Mouse (Mus musculus) midbrain, embryonic 12.5 days (tissue): ENCODE measurements around the gene Eif2d. TPM values are rescaled to one million over a fixed set of nuclear protein-coding genes. Genes with fewer than 3 reads are reported as not detected.
A peak's percentile ranks its signal among the peaks of the same experiment; 100 is the strongest.

Source experiments
- ATAC-seq: fragments of 200-750 bp; cut with Nextera tagmentation; 2 replicates; pipeline ENCODE4 v1.8.0; 2017; ENCODE audit warnings: low read depth, moderate TSS enrichment, moderate library complexity; ENCODE audit not compliant: low FRiP score
- H3K27ac ChIP-seq: fragments of 300-500 bp; sonication (generic); replicated peaks from 2 replicates; pipeline ENCODE4 v1.5.1; 2016; ENCODE audit warnings: mild to moderate bottlenecking
- H3K27me3 ChIP-seq: fragments of 300-500 bp; sonication (generic); 2 replicates; pipeline ENCODE4 v1.6.1; 2016; ENCODE audit warnings: mild to moderate bottlenecking
- H3K36me3 ChIP-seq: fragments of 300-500 bp; sonication (generic); 2 replicates; pipeline ENCODE4 v1.6.1; 2016
- H3K4me1 ChIP-seq: fragments of 300-500 bp; sonication (generic); 2 replicates; pipeline ENCODE4 v1.6.1; 2016
- H3K4me2 ChIP-seq: fragments of 300-500 bp; sonication (generic); replicated peaks from 2 replicates; pipeline ENCODE4 v1.6.1; 2016; ENCODE audit warnings: mild to moderate bottlenecking, moderate library complexity
- H3K4me3 ChIP-seq: fragments of 300-500 bp; sonication (generic); 2 replicates; pipeline ENCODE4 v1.5.1; 2016; ENCODE audit warnings: mild to moderate bottlenecking
- H3K9ac ChIP-seq: fragments of 300-500 bp; sonication (generic); replicated peaks from 2 replicates; pipeline ENCODE4 v1.6.1; 2016; ENCODE audit warnings: mild to moderate bottlenecking, moderate library complexity
- H3K9me3 ChIP-seq: fragments of 300-500 bp; sonication (generic); 2 replicates; pipeline ENCODE4 v1.6.1; 2016; ENCODE audit warnings: mild to moderate bottlenecking
- WGBS: fragments of 180-500 bp; shearing (Covaris S2); methylation state at CpG from one replicate; pipeline ENCODE4 v1.1.7; 2016; 5-methylcytosine and 5-hydroxymethylcytosine counted together
- polyA plus RNA-seq: library from polyadenylated mRNA; unstranded; fragments of >200 nt; fragmentation: Nextera tagmentation; extraction: Ambion mirVana; gene quantifications from 2 replicates; pipeline ENCODE4 v1.2.1, GENCODE M21; 2016

Eif2d gene
- polyA plus RNA-seq, 1 experiment from 2014 or later = 54.4 TPM

- H3K4me1 ChIP-seq = no peaks in the 10 kb centered on the region
- no peaks in the 10 kb centered on the region for H3K9me3 ChIP-seq
- ATAC-seq = no peak
- 58% methylated on average over 3 of the region's 3 CpGs for WGBS
- no peaks in the 10 kb centered on the region for H3K27me3 ChIP-seq
- no peak overlapping the region for H3K9ac ChIP-seq
- H3K4me3 ChIP-seq = no peak overlapping the region
- H3K36me3 ChIP-seq = no peaks in the 10 kb centered on the region
- H3K27ac ChIP-seq = no peak overlapping the region
- H3K4me2 ChIP-seq = no peak overlapping the region
Measured at GRCm38 (mm10) chr1:131193746-131194145, 40.8 kb downstream of the Eif2d start.

GRCm38 (mm10) chr1:131195653-131196052 lies 42.7 kb downstream of the Eif2d start:
- H3K4me2 ChIP-seq = no peak overlapping the region
- H3K4me3 ChIP-seq = no peak overlapping the region
- H3K9ac ChIP-seq = no peak overlapping the region
- no peaks in the 10 kb centered on the region for H3K36me3 ChIP-seq
- 85% methylated on average over 7 of the region's 7 CpGs for WGBS
- no peaks in the 10 kb centered on the region for H3K9me3 ChIP-seq
- H3K27me3 ChIP-seq = no peaks in the 10 kb centered on the region
- no peak overlapping the region for H3K27ac ChIP-seq
- no peaks in the 10 kb centered on the region for H3K4me1 ChIP-seq
- no peak for ATAC-seq

- Histone ChIP-seq H3K4me1 (no peaks in the 10 kb centered on the region), H3K27ac (no peak overlapping the region), H3K27me3 (no peaks in the 10 kb centered on the region), H3K9me3 (no peaks in the 10 kb centered on the region), H3K36me3 (no peaks in the 10 kb centered on the region), H3K4me3 (no peak overlapping the region), H3K4me2 (no peak overlapping the region), H3K9ac (no peak overlapping the region)
- 69% methylated on average over 2 of the region's 2 CpGs for WGBS
- no peak for ATAC-seq
Measured at GRCm38 (mm10) chr1:131196107-131196506, 43.1 kb downstream of the Eif2d start.

GRCm38 (mm10) chr1:131198417-131198960 lies 45.5 kb downstream of the Eif2d start:
- Histone ChIP-seq H3K9ac (no peak overlapping the region), H3K27me3 (no peaks in the 10 kb centered on the region), H3K4me3 (no peak overlapping the region), H3K36me3 (no peaks in the 10 kb centered on the region), H3K4me2 (no peak overlapping the region), H3K4me1 (no peaks in the 10 kb centered on the region), H3K27ac (no peak overlapping the region), H3K9me3 (no peaks in the 10 kb centered on the region)
- ATAC-seq = no peak
- 76% methylated on average over 9 of the region's 9 CpGs for WGBS

- H3K4me2 ChIP-seq = no peak overlapping the region
- no peak overlapping the region for H3K27ac ChIP-seq
- WGBS = 87% methylated on average over 18 of the region's 18 CpGs
- no peaks in the 10 kb centered on the region for H3K27me3 ChIP-seq
- H3K4me3 ChIP-seq = no peak overlapping the region
- H3K9ac ChIP-seq = no peak overlapping the region
- no peaks in the 10 kb centered on the region for H3K36me3 ChIP-seq
- H3K9me3 ChIP-seq = no peaks in the 10 kb centered on the region
- H3K4me1 ChIP-seq = no peaks in the 10 kb centered on the region
- ATAC-seq = no peak
Measured at GRCm38 (mm10) chr1:131199118-131199821, 46.3 kb downstream of the Eif2d start.

GRCm38 (mm10) chr1:131199976-131200375 lies 47.0 kb downstream of the Eif2d start:
- Histone ChIP-seq H3K27ac (no peak overlapping the region), H3K9ac (no peak overlapping the region), H3K27me3 (no peaks in the 10 kb centered on the region), H3K4me1 (no peaks in the 10 kb centered on the region), H3K36me3 (no peaks in the 10 kb centered on the region), H3K4me2 (no peak overlapping the region), H3K4me3 (no peak overlapping the region), H3K9me3 (no peaks in the 10 kb centered on the region)
- WGBS = 61% methylated on average over 12 of the region's 12 CpGs
- no peak for ATAC-seq

- no peak for ATAC-seq
- Histone ChIP-seq H3K9ac (no peak overlapping the region), H3K36me3 (no peaks in the 10 kb centered on the region), H3K4me1 (no peaks in the 10 kb centered on the region), H3K4me3 (no peak overlapping the region), H3K27ac (no peak overlapping the region), H3K9me3 (no peaks in the 10 kb centered on the region), H3K4me2 (no peak overlapping the region), H3K27me3 (no peaks in the 10 kb centered on the region)
- WGBS = 81% methylated on average over 10 of the region's 10 CpGs
Measured at GRCm38 (mm10) chr1:131200588-131200987, 47.6 kb downstream of the Eif2d start.

- 83% methylated on average over 4 of the region's 4 CpGs for WGBS
- Histone ChIP-seq H3K4me3 (no peak overlapping the region), H3K9me3 (no peaks in the 10 kb centered on the region), H3K4me2 (no peak overlapping the region), H3K4me1 (no peaks in the 10 kb centered on the region), H3K9ac (no peak overlapping the region), H3K36me3 (no peaks in the 10 kb centered on the region), H3K27ac (no peak overlapping the region), H3K27me3 (no peaks in the 10 kb centered on the region)
- no peak for ATAC-seq
Measured at GRCm38 (mm10) chr1:131201391-131201790, 48.4 kb downstream of the Eif2d start.

- no peaks in the 10 kb centered on the region for H3K36me3 ChIP-seq
- no peak overlapping the region for H3K4me3 ChIP-seq
- no peaks in the 10 kb centered on the region for H3K27me3 ChIP-seq
- H3K4me1 ChIP-seq = no peaks in the 10 kb centered on the region
- 83% methylated on average over 8 of the region's 8 CpGs for WGBS
- ATAC-seq = no peak
- no peaks in the 10 kb centered on the region for H3K9me3 ChIP-seq
- no peak overlapping the region for H3K4me2 ChIP-seq
- H3K27ac ChIP-seq = no peak overlapping the region
- H3K9ac ChIP-seq = no peak overlapping the region
Measured at GRCm38 (mm10) chr1:131204461-131204860, 51.5 kb downstream of the Eif2d start.

GRCm38 (mm10) chr1:131206342-131206741 lies 53.4 kb downstream of the Eif2d start:
- 90% methylated on average over 5 of the region's 5 CpGs for WGBS
- Histone ChIP-seq H3K9ac (no peak overlapping the region), H3K4me1 (no peaks in the 10 kb centered on the region), H3K4me3 (no peak overlapping the region), H3K27ac (no peak overlapping the region), H3K27me3 (no peaks in the 10 kb centered on the region), H3K4me2 (no peak overlapping the region), H3K9me3 (no peaks in the 10 kb centered on the region), H3K36me3 (no peaks in the 10 kb centered on the region)
- ATAC-seq = no peak

- Histone ChIP-seq H3K9me3 (no peaks in the 10 kb centered on the region), H3K4me1 (no peaks in the 10 kb centered on the region), H3K4me2 (no peak overlapping the region), H3K9ac (no peak overlapping the region), H3K27ac (no peak overlapping the region), H3K27me3 (no peaks in the 10 kb centered on the region), H3K36me3 (no peaks in the 10 kb centered on the region), H3K4me3 (no peak overlapping the region)
- 9% methylated on average over 5 of the region's 5 CpGs for WGBS
- 0 out of 2 replicates have a peak, but pooled peaks have one; percentile 41 for ATAC-seq
Measured at GRCm38 (mm10) chr1:131207531-131207930, 54.5 kb downstream of the Eif2d start.

GRCm38 (mm10) chr1:131208081-131208480 lies 55.1 kb downstream of the Eif2d start:
- H3K9me3 ChIP-seq = no peaks in the 10 kb centered on the region
- no peak overlapping the region for H3K4me3 ChIP-seq
- H3K4me2 ChIP-seq = no peak overlapping the region
- 89% methylated on average over 5 of the region's 5 CpGs for WGBS
- no peaks in the 10 kb centered on the region for H3K4me1 ChIP-seq
- H3K36me3 ChIP-seq = no peaks in the 10 kb centered on the region
- no peak overlapping the region for H3K27ac ChIP-seq
- no peak overlapping the region for H3K9ac ChIP-seq
- ATAC-seq = no peak
- no peaks in the 10 kb centered on the region for H3K27me3 ChIP-seq

- WGBS = 61% methylated on average over 6 of the region's 6 CpGs
- H3K4me1 ChIP-seq = no peaks in the 10 kb centered on the region
- H3K9ac ChIP-seq = no peak overlapping the region
- H3K9me3 ChIP-seq = no peaks in the 10 kb centered on the region
- ATAC-seq = no peak
- H3K4me3 ChIP-seq = no peak overlapping the region
- no peaks in the 10 kb centered on the region for H3K36me3 ChIP-seq
- H3K27me3 ChIP-seq = no peaks in the 10 kb centered on the region
- H3K4me2 ChIP-seq = no peak overlapping the region
- H3K27ac ChIP-seq = no peak overlapping the region
Measured at GRCm38 (mm10) chr1:131208800-131209199, 55.8 kb downstream of the Eif2d start.
